Mouse (Mus musculus): ENCODE results near the gene Chd6.

DNA sequence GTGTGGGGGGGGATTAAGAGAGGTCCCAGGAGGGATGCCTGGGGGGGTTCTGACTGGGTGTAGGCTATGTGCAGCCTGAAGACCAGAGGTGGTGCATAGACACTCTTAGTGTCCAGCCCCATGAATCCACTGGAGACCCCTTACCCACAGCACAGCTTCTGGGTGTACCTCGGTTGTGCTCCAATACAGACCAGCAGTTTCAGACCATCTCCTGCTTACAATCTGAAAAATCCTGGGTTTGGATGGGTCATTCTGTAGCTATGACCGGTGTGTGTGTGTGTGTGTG lies 190.0 kb downstream of the Chd6 start:
- TF ChIP-seq FLI1 (IDR thresholded peaks at IDR 0.05; ENCODE audit: low read length) (no peak), GATA1 (IDR thresholded peaks at IDR 0.05; ENCODE audit: borderline replicate concordance, low read length) (no peak)
